Mouse (Mus musculus) lung, adult 2 months (tissue): ENCODE measurements around the gene Mcub.

Experiments used
- CTCF ChIP-seq: fragments of 200-500 bp; IDR thresholded peaks from 2 replicates; pipeline ENCODE4 v1.5.1; 2011; ENCODE audit warnings: mild to moderate bottlenecking, low read length, control low read depth; ENCODE audit not compliant: insufficient read depth
- POLR2A ChIP-seq: fragments of 200-500 bp; IDR thresholded peaks from 2 replicates; pipeline ENCODE4 v1.6.1; 2011; ENCODE audit warnings: low read depth, mild to moderate bottlenecking, control low read depth, low read length, borderline replicate concordance; ENCODE audit errors: extremely low read depth

GRCm38 (mm10) chr3:130006141-130006540, 36.1 kb upstream of the Mcub start:
- TF ChIP-seq CTCF (no peak), POLR2A (no peak)
